Mouse (Mus musculus) splenic B cell, adult 2 months (primary cell): ENCODE data around the gene Erbb4.

Experiments
- DNase-seq: peaks from one replicate; pipeline ENCODE4 v3.0.0-alpha.2; 2011; ENCODE audit warnings: low read depth, low spot score
- H3K27me3 ChIP-seq: 2 replicates; pipeline ENCODE4 v1.6.1; 2012; ENCODE audit warnings: mild to moderate bottlenecking, low read length, moderate library complexity, mixed read lengths; ENCODE audit not compliant: control insufficient read depth, poor library complexity, insufficient read depth, severe bottlenecking
- H3K36me3 ChIP-seq: 2 replicates; pipeline ENCODE4 v1.6.1; 2012; ENCODE audit warnings: mild to moderate bottlenecking, low read length, moderate library complexity, mixed read lengths; ENCODE audit not compliant: control insufficient read depth, poor library complexity, insufficient read depth, severe bottlenecking

Erbb4 gene

GRCm38 (mm10) chr1:68964127-68964526, 143.7 kb downstream of the Erbb4 start:
- Histone ChIP-seq H3K36me3 (no peaks in the 10 kb centered on the region), H3K27me3 (no peaks in the 10 kb centered on the region)
- no peak for DNase-seq

- Histone ChIP-seq H3K36me3 (no peaks in the 10 kb centered on the region), H3K27me3 (no peaks in the 10 kb centered on the region)
- DNase-seq = no peak
Observed at GRCm38 (mm10) chr1:68961365-68962116, 146.3 kb downstream of the Erbb4 start.

- no peaks in the 10 kb centered on the region for H3K27me3 ChIP-seq
- DNase-seq = no peak
- no peaks in the 10 kb centered on the region for H3K36me3 ChIP-seq
Observed at GRCm38 (mm10) chr1:68956766-68957533, 150.9 kb downstream of the Erbb4 start.

- no peak for DNase-seq
- Histone ChIP-seq H3K27me3 (no peaks in the 10 kb centered on the region), H3K36me3 (no peaks in the 10 kb centered on the region)
Observed at GRCm38 (mm10) chr1:68955482-68955881, 152.4 kb downstream of the Erbb4 start.

GRCm38 (mm10) chr1:68943141-68943540, 164.7 kb downstream of the Erbb4 start:
- no peak for DNase-seq
- Histone ChIP-seq H3K36me3 (no peaks in the 10 kb centered on the region), H3K27me3 (no peaks in the 10 kb centered on the region)

- no peaks in the 10 kb centered on the region for H3K36me3 ChIP-seq
- no peak for DNase-seq
- H3K27me3 ChIP-seq = no peaks in the 10 kb centered on the region; the same call in 1 of the 2 replicates
Observed at GRCm38 (mm10) chr1:68934804-68935203, 173.1 kb downstream of the Erbb4 start.

GRCm38 (mm10) chr1:68933330-68934065, 174.4 kb downstream of the Erbb4 start:
- H3K27me3 ChIP-seq = no peaks in the 10 kb centered on the region; the same call in 1 of the 2 replicates
- DNase-seq = no peak
- no peaks in the 10 kb centered on the region for H3K36me3 ChIP-seq

GRCm38 (mm10) chr1:68917828-68918227, 190.0 kb downstream of the Erbb4 start:
- no peaks in the 10 kb centered on the region for H3K36me3 ChIP-seq
- H3K27me3 ChIP-seq = no peaks in the 10 kb centered on the region
- no peak for DNase-seq

- Histone ChIP-seq H3K36me3 (no peaks in the 10 kb centered on the region), H3K27me3 (no peaks in the 10 kb centered on the region)
- DNase-seq = no peak
Observed at GRCm38 (mm10) chr1:68892041-68892440, 215.8 kb downstream of the Erbb4 start.

- Histone ChIP-seq H3K27me3 (no peaks in the 10 kb centered on the region), H3K36me3 (no peaks in the 10 kb centered on the region)
- DNase-seq = no peak
Observed at GRCm38 (mm10) chr1:68886823-68887222, 221.0 kb downstream of the Erbb4 start.

GRCm38 (mm10) chr1:68874954-68875353, 232.9 kb downstream of the Erbb4 start:
- no peak for DNase-seq
- no peaks in the 10 kb centered on the region for H3K27me3 ChIP-seq
- H3K36me3 ChIP-seq = no peaks in the 10 kb centered on the region

GRCm38 (mm10) chr1:68873635-68874020, 234.2 kb downstream of the Erbb4 start:
- DNase-seq = no peak
- Histone ChIP-seq H3K27me3 (no peaks in the 10 kb centered on the region), H3K36me3 (no peaks in the 10 kb centered on the region)

GRCm38 (mm10) chr1:68872976-68873634, 234.8 kb downstream of the Erbb4 start:
- no peak for DNase-seq
- H3K27me3 ChIP-seq = no peaks in the 10 kb centered on the region
- H3K36me3 ChIP-seq = no peaks in the 10 kb centered on the region

GRCm38 (mm10) chr1:68860341-68860740, 247.5 kb downstream of the Erbb4 start:
- H3K36me3 ChIP-seq = no peaks in the 10 kb centered on the region
- no peak for DNase-seq
- no peaks in the 10 kb centered on the region for H3K27me3 ChIP-seq
